Mouse (Mus musculus): Measurements from ENCODE around the gene Cxcr4.

DNA sequence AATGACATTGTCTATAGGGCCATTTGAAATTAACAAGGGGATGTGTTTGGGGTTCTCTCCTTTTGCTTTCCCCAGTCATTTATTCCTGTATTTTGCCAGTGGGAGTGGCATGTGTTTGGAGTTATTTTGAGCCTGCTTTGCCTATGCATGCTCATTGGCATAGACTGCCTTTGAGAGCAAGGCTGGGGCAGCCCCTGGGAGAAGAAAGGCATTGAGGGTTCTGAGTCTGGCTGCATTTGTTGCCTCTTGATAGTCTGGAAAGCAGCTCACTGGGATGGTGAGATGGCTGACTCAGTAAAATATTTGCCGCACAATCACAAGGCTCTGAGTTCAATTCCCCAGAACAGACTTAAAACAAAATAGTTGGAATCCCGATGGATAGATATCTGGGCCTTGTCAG is 8.5 kb upstream of the Cxcr4 start:
- TF ChIP-seq CTCF (IDR thresholded peaks at IDR 0.05; ENCODE audit: extremely low read depth, insufficient read depth, insufficient read length, insufficient replicate concordance) (no peak), POLR2A (IDR thresholded peaks at IDR 0.05; ENCODE audit: low read depth, low read length) (no peak)
